Mouse (Mus musculus): Measurements from ENCODE around the gene Foxr2. TPM values are rescaled to one million over a fixed set of nuclear protein-coding genes. Genes with fewer than 3 reads are reported as not detected.
A peak's percentile ranks its signal among the peaks of the same experiment; 100 is the strongest.

The Foxr2 gene
- total RNA-seq (2014; fragmentation: Nextera tagmentation): not detected in 2 replicates
- not detected in 2 replicates for total RNA-seq (2017)

DNA sequence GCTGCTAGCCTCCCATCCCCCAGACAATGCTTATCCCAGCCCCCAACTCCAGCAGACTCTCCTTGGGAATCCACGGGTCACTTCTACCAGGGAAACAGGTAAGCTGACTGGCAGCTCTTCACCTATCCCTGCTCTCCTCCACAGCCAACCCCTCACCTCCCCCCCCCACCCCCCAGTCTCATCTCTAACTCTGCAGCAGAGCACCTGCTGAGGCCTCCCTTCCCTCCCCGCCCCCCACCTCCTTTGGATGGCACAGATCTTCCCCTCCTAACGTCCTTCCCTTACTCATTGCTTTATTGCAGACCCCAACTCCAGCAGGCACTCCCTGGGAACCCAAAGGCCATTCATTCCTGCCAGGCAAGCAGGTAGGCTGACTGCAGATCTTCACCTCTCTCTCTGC is at the start of gene Foxr2:
Gene Foxr2, plus strand, starts transcription at position 301 of the 400 bp plus-strand sequence.
- no peak for ATAC-seq (replicated peaks; ENCODE audit: low FRiP score, low TSS enrichment, poor library complexity, severe bottlenecking)

DNA sequence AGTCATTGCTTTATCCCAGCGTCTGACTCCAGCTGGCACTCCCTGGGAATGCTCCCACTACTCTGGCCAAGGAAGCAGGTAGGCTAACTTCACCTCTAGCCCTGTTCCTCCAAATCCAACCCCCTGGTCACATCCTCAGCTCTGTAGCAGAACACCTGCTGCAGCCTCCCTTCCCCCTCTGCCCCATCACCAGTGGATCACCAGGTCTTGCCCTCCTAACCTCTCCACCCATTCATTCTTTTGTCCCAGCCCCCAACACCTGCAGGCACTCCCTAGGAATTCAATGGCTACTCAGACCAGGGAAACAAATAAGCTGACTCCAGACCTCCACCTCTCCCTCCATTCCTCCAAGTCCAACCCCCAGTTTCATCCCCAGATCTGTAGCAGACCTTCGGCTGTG is 427 bp downstream of the Foxr2 start:
- no peak for ATAC-seq (replicated peaks; ENCODE audit: low FRiP score, low TSS enrichment, poor library complexity, severe bottlenecking)

DNA sequence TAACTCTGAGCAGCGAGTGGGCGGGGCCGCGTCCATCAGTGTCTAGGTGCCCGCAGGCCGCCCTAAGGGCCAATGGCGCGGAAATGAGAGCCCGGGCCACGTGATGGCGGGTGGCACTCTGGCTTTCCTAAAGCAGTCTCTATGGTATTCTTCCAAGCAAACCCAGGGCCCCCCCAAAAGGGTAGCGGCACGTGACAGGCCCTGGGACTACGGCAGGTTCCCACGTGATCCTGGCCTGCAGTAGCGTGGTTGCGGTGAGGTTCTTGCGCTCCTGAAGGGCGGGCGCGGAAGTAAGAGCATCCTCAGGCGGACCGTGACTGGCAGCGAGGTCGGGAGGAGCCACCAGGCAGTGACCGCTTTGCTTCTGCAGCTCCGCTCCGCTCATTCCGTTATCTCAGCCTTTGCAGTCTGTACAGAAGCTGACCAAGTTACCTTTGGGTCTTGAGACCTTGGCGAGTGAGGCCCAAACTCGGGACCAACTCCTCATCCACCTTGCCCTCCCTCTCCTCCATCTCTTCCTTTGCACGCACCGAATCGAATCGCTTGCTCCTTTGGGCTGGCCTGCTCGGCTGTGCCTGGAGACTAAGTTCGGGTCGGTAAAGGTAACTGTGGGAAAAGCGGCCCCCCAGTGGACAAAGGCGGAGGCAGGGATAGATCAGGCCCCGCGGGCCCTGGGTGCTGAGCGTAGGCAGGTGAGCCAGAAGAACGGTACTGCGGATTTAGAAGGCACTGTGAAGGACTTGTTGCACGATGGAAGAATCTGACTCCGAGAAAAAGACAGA is 21.3 kb downstream of the Foxr2 start, which contains the start of gene Rragb:
Gene Rragb, plus strand, starts transcription at position 248 of the 782 bp plus-strand sequence.
- peak; percentile 99 for ATAC-seq (replicated peaks; ENCODE audit: low FRiP score, low TSS enrichment, poor library complexity, severe bottlenecking)

DNA sequence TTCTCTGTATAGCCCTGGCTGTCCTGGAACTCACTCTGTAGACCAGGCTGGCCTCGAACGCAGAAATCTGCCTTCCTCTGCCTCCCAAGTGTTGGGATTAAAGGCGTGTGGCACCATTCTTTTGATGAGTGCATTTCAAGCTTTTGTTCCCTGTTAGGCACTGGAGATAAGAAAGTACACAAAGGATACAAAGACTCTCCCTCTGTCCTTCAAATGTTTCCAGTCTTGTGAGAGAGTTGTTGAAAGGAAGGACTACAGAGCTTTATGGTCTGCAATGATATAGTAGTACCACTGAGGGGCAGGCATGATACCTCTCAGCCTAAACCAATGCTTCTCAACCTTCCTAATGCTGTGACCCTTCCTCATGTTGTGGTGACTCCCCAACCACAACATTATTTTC is 24.1 kb downstream of the Foxr2 start:
- no peak for ATAC-seq (replicated peaks; ENCODE audit: low FRiP score, low TSS enrichment, poor library complexity, severe bottlenecking)

DNA sequence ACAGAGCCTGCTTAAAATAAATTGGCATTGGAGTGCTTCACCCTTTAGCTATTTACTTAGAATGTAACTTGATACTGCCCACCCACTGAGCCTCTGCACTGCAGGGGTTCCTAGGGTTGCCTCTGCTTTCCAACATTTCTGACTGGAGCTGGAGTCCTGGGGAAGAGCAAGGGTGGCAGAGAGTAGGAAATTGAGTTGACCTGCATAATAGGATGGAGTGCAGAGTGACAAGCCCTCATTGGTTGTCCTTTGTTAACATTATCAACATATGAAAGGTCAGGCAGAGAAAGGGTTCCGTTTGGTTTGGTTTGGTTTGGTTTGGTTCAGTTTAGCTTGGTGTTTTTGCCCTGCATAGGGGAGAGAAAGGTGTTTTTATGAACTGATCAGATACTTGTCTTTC is 33.2 kb downstream of the Foxr2 start:
- ATAC-seq (replicated peaks; ENCODE audit: low FRiP score, low TSS enrichment, poor library complexity, severe bottlenecking): no peak

DNA sequence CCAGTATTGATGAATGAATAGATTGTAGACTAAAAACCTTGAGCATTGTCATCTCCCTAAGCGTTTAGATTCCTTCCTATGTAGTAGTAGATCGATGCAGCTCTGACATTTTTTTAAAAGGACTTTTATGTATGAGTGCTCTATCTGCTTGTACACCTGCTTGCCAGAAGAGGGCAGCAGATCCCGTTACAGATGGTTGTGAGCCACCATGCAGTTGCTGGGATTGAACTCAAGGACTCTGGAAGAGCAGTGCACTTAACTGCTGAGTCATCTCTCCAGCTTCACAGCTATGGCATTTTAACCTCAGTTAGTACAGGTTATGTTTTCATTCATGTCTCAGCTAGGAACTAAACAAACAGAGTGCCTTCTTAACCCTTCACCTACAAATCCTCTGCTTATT is 36.7 kb downstream of the Foxr2 start:
- peak; percentile 82 for ATAC-seq (replicated peaks; ENCODE audit: low FRiP score, low TSS enrichment, poor library complexity, severe bottlenecking)

DNA sequence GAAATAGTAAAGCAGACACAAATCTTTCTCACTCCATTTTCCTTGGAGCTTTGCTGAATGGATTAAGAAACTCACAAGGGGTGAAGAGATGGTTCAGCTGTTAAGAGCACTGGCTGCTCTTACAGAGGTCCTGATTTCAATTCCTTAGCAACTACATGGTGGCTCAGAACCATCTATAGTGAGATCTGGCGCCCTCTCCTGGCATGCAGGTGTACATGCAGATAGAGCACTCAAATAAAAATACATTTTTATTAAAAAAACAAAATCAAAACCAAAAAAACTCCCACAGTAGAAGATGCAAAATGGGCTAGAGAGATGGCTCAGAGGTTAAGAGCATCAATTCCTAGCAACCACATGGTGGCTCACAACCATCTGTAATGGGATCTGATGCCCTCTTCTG is 56.2 kb downstream of the Foxr2 start:
- ATAC-seq (replicated peaks; ENCODE audit: low FRiP score, low TSS enrichment, poor library complexity, severe bottlenecking): no peak

DNA sequence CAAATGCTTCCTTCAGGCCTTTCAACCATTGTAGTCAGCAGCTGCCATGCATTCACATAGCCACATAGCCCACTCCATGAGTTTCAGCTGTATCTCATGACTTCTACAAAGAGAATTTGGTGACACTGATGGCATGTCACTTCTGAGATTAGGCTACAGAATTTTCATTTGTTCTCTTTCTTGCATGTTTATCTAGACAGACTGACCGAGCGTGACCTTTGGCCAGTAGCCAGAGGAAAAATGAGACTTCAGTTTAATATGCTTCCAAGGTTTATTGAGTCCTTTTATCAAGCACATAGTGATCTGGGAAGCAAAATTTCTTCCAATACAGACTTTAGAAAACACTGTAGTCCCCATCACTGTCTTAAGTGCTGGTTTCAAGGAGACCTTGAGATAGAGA is 63.6 kb downstream of the Foxr2 start:
- no peak for ATAC-seq (replicated peaks; ENCODE audit: low FRiP score, low TSS enrichment, poor library complexity, severe bottlenecking)

Other genes with a start within 250 kb of the Foxr2 start
- gene Usp51, start 112.3 kb upstream of the Foxr2 start, total RNA-seq (2014; fragmentation: Nextera tagmentation): 0.42 and 1.1 TPM in 2 replicates
- 0.57 and 2.0 TPM in 2 replicates for gene Usp51, start 112.3 kb upstream of the Foxr2 start, total RNA-seq (2017)
- 0.98 TPM in 1 of 2 replicates, not detected in the other for gene Mageh1, start 81.2 kb upstream of the Foxr2 start, total RNA-seq (2014; fragmentation: Nextera tagmentation)
- 1.3 and 3.9 TPM in 2 replicates for gene Mageh1, start 81.2 kb upstream of the Foxr2 start, total RNA-seq (2017)
- gene Rragb, start 21.2 kb downstream of the Foxr2 start, total RNA-seq (2014; fragmentation: Nextera tagmentation): 5.7 and 6.8 TPM in 2 replicates
- 3.3 and 9.1 TPM in 2 replicates for gene Rragb, start 21.2 kb downstream of the Foxr2 start, total RNA-seq (2017)
- gene Klf8, start 118.7 kb downstream of the Foxr2 start, total RNA-seq (2014; fragmentation: Nextera tagmentation): 1.3 and 2.4 TPM in 2 replicates
- 0.75 and 2.8 TPM in 2 replicates for gene Klf8, start 118.7 kb downstream of the Foxr2 start, total RNA-seq (2017)